Mouse (Mus musculus): ENCODE measurements around the gene A4gnt. TPM values are rescaled to one million over a fixed set of nuclear protein-coding genes. Genes with fewer than 3 reads are reported as not detected.
"Not testable (repeated sequence)": the region's sequence is repeated elsewhere in the genome, so short reads cannot be mapped to it uniquely, and the experiment has no call there.

A4gnt gene
- polyA plus RNA-seq, 1 experiment from 2014 or later = not detected

- WGBS = 93% methylated on average over 6 of the region's 6 CpGs
- H3K36me3 ChIP-seq (ENCODE audit: control insufficient read depth, insufficient read depth); H3K4me1 ChIP-seq (replicated peaks; ENCODE audit: control insufficient read depth, insufficient read depth, low read length); H3K4me3 ChIP-seq (replicated peaks; ENCODE audit: low read length); H3K9ac ChIP-seq (replicated peaks; ENCODE audit: low read depth, low read length); ATAC-seq; H3K27me3 ChIP-seq (replicated peaks; ENCODE audit: control insufficient read depth, insufficient read depth, low read length); H3K9me3 ChIP-seq (ENCODE audit: control insufficient read depth, low read length); H3K4me2 ChIP-seq (ENCODE audit: low read length); H3K27ac ChIP-seq (ENCODE audit: low read length): not testable (repeated sequence)
These were observed 13.2 kb upstream of the A4gnt start for GRCm38 (mm10) chr9:99599127-99599526.

GRCm38 (mm10) chr9:99603566-99603965, 8.7 kb upstream of the A4gnt start:
- no peak for ATAC-seq
- no peak overlapping the region for H3K4me3 ChIP-seq (replicated peaks; ENCODE audit: low read length)

DNA sequence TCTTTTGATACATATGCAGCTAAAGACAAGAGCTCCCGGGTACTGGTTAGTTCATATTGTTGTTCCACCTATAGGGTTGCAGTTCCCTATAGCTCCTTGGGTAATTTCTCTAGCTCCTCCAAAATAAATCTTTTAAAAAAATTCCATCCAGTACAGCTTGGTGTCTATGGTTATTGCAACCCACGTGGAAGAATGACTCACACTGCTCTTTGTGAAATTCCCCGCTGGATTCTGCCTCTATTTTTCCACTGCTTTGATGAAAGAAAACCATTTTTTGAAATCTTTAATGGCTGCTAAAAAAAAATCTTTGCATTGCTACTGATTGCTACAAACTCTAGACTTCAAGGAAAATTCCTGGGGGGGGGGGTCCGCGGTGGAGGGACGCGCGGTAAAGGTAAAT, 7.4 kb downstream of the A4gnt start:
- Histone ChIP-seq H3K27ac (ENCODE audit: low read length) (no peak overlapping the region), H3K9ac (replicated peaks; ENCODE audit: low read depth, low read length) (no peak overlapping the region), H3K4me3 (replicated peaks; ENCODE audit: low read length) (no peak overlapping the region), H3K27me3 (replicated peaks; ENCODE audit: control insufficient read depth, insufficient read depth, low read length) (no peaks in the 10 kb centered on the region), H3K36me3 (ENCODE audit: control insufficient read depth, insufficient read depth) (no peaks in the 10 kb centered on the region), H3K4me1 (replicated peaks; ENCODE audit: control insufficient read depth, insufficient read depth, low read length) (no peaks in the 10 kb centered on the region), H3K4me2 (ENCODE audit: low read length) (no peak overlapping the region), H3K9me3 (ENCODE audit: control insufficient read depth, low read length) (no peaks in the 10 kb centered on the region)
- no peak for ATAC-seq
- WGBS = 93% methylated on average over 7 of the region's 8 CpGs

More at GRCm38 (mm10) chr9:99603566-99603965, 8.7 kb upstream of the A4gnt start:
- H3K27me3 ChIP-seq (replicated peaks; ENCODE audit: control insufficient read depth, insufficient read depth, low read length) = no peaks in the 10 kb centered on the region
- no peak overlapping the region for H3K27ac ChIP-seq (ENCODE audit: low read length)
- no peaks in the 10 kb centered on the region for H3K36me3 ChIP-seq (ENCODE audit: control insufficient read depth, insufficient read depth)
- H3K4me1 ChIP-seq (replicated peaks; ENCODE audit: control insufficient read depth, insufficient read depth, low read length) = no peaks in the 10 kb centered on the region
- H3K4me2 ChIP-seq (ENCODE audit: low read length) = no peak overlapping the region
- no peaks in the 10 kb centered on the region for H3K9me3 ChIP-seq (ENCODE audit: control insufficient read depth, low read length)
- WGBS = 73% methylated on average over 2 of the region's 2 CpGs
- no peak overlapping the region for H3K9ac ChIP-seq (replicated peaks; ENCODE audit: low read depth, low read length)

- Histone ChIP-seq H3K4me2 (ENCODE audit: low read length) (no peak overlapping the region), H3K4me3 (replicated peaks; ENCODE audit: low read length) (no peak overlapping the region), H3K27ac (ENCODE audit: low read length) (no peak overlapping the region), H3K9ac (replicated peaks; ENCODE audit: low read depth, low read length) (no peak overlapping the region), H3K4me1 (replicated peaks; ENCODE audit: control insufficient read depth, insufficient read depth, low read length) (no peaks in the 10 kb centered on the region), H3K36me3 (ENCODE audit: control insufficient read depth, insufficient read depth) (no peaks in the 10 kb centered on the region), H3K27me3 (replicated peaks; ENCODE audit: control insufficient read depth, insufficient read depth, low read length) (no peaks in the 10 kb centered on the region), H3K9me3 (ENCODE audit: control insufficient read depth, low read length) (no peaks in the 10 kb centered on the region)
- ATAC-seq = no peak
- 92% methylated on average over 11 of the region's 11 CpGs for WGBS
These were observed 7.9 kb downstream of the A4gnt start for GRCm38 (mm10) chr9:99620196-99620595.

GRCm38 (mm10) chr9:99622034-99622433, 9.7 kb downstream of the A4gnt start:
- H3K27ac ChIP-seq (ENCODE audit: low read length) = no peak overlapping the region
- 90% methylated on average over 1 of the region's 1 CpGs for WGBS

GRCm38 (mm10) chr9:99622966-99623365, 10.7 kb downstream of the A4gnt start:
- Histone ChIP-seq H3K4me2 (ENCODE audit: low read length) (no peak overlapping the region), H3K27me3 (replicated peaks; ENCODE audit: control insufficient read depth, insufficient read depth, low read length) (no peaks in the 10 kb centered on the region), H3K27ac (ENCODE audit: low read length) (no peak overlapping the region), H3K9ac (replicated peaks; ENCODE audit: low read depth, low read length) (no peak overlapping the region), H3K4me3 (replicated peaks; ENCODE audit: low read length) (no peak overlapping the region), H3K9me3 (ENCODE audit: control insufficient read depth, low read length) (no peaks in the 10 kb centered on the region), H3K4me1 (replicated peaks; ENCODE audit: control insufficient read depth, insufficient read depth, low read length) (no peaks in the 10 kb centered on the region), H3K36me3 (ENCODE audit: control insufficient read depth, insufficient read depth) (no peaks in the 10 kb centered on the region)
- no peak for ATAC-seq
- WGBS = 44% methylated on average over 2 of the region's 2 CpGs

More at GRCm38 (mm10) chr9:99622034-99622433, 9.7 kb downstream of the A4gnt start:
- ATAC-seq = no peak
- no peak overlapping the region for H3K4me2 ChIP-seq (ENCODE audit: low read length)
- no peaks in the 10 kb centered on the region for H3K9me3 ChIP-seq (ENCODE audit: control insufficient read depth, low read length)
- no peaks in the 10 kb centered on the region for H3K4me1 ChIP-seq (replicated peaks; ENCODE audit: control insufficient read depth, insufficient read depth, low read length)
- no peaks in the 10 kb centered on the region for H3K27me3 ChIP-seq (replicated peaks; ENCODE audit: control insufficient read depth, insufficient read depth, low read length)
- no peaks in the 10 kb centered on the region for H3K36me3 ChIP-seq (ENCODE audit: control insufficient read depth, insufficient read depth)
- no peak overlapping the region for H3K9ac ChIP-seq (replicated peaks; ENCODE audit: low read depth, low read length)
- H3K4me3 ChIP-seq (replicated peaks; ENCODE audit: low read length) = no peak overlapping the region

DNA sequence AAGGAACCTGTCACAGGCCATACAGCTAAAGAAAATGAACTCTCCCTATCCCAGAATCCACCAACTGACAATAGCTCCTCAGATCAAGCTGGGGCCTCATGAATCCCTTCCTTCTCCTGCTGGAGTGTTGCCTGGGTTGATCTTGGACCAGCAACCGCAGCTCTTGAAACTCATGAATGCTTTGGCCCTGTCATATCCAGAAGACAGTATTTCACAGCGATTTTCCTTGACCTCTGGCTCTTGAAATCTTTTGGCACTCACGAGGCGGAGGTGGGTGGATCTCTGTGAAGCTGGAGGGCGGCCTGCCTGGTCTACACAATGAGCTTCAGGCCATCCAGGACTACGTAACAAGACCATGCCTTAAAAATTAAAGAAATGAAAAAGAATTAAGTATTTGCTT, 11.8 kb downstream of the A4gnt start:
- Histone ChIP-seq H3K4me3 (replicated peaks; ENCODE audit: low read length) (no peak overlapping the region), H3K4me1 (replicated peaks; ENCODE audit: control insufficient read depth, insufficient read depth, low read length) (peaks cover 6% of the 10 kb centered on the region), H3K27ac (ENCODE audit: low read length) (no peak overlapping the region), H3K9ac (replicated peaks; ENCODE audit: low read depth, low read length) (no peak overlapping the region), H3K27me3 (replicated peaks; ENCODE audit: control insufficient read depth, insufficient read depth, low read length) (no peaks in the 10 kb centered on the region), H3K9me3 (ENCODE audit: control insufficient read depth, low read length) (no peaks in the 10 kb centered on the region), H3K36me3 (ENCODE audit: control insufficient read depth, insufficient read depth) (no peaks in the 10 kb centered on the region), H3K4me2 (ENCODE audit: low read length) (no peak overlapping the region)
- no peak for ATAC-seq
- WGBS = 76% methylated on average over 6 of the region's 6 CpGs

- Histone ChIP-seq H3K9ac (replicated peaks; ENCODE audit: low read depth, low read length) (no peak overlapping the region; the same call in 1 of the 2 replicates), H3K4me1 (replicated peaks; ENCODE audit: control insufficient read depth, insufficient read depth, low read length) (peaks cover 31% of the 10 kb centered on the region), H3K4me3 (replicated peaks; ENCODE audit: low read length) (no peak overlapping the region), H3K27me3 (replicated peaks; ENCODE audit: control insufficient read depth, insufficient read depth, low read length) (no peaks in the 10 kb centered on the region), H3K36me3 (ENCODE audit: control insufficient read depth, insufficient read depth) (no peaks in the 10 kb centered on the region), H3K27ac (ENCODE audit: low read length) (no peak overlapping the region), H3K4me2 (ENCODE audit: low read length) (peak overlapping the region; percentile 81), H3K9me3 (ENCODE audit: control insufficient read depth, low read length) (no peaks in the 10 kb centered on the region)
- 56% methylated on average over 4 of the region's 4 CpGs for WGBS
- ATAC-seq = no peak
These were observed 16.3 kb downstream of the A4gnt start for GRCm38 (mm10) chr9:99628581-99628980.

- Histone ChIP-seq H3K4me3 (replicated peaks; ENCODE audit: low read length) (peak within 1 kb of the TSS; percentile 80), H3K9me3 (ENCODE audit: control insufficient read depth, low read length) (no peaks in the 10 kb centered on the region), H3K27ac (ENCODE audit: low read length) (peak within 1 kb of the TSS; percentile 84), H3K4me2 (ENCODE audit: low read length) (peak within 1 kb of the TSS; percentile 81), H3K27me3 (replicated peaks; ENCODE audit: control insufficient read depth, insufficient read depth, low read length) (no peaks in the 10 kb centered on the region), H3K36me3 (ENCODE audit: control insufficient read depth, insufficient read depth) (no peaks in the 10 kb centered on the region), H3K9ac (replicated peaks; ENCODE audit: low read depth, low read length) (peak within 1 kb of the TSS; percentile 83), H3K4me1 (replicated peaks; ENCODE audit: control insufficient read depth, insufficient read depth, low read length) (peaks cover 31% of the 10 kb centered on the region)
- 0% methylated on average over 44 of the region's 44 CpGs for WGBS
- peak; percentile 95 for ATAC-seq
These were observed 17.1 kb downstream of the A4gnt start, which contains the start of gene Dzip1l for GRCm38 (mm10) chr9:99629281-99630011. TSS of gene Dzip1l (plus strand) at chr9:99629496.

Measured in forebrain, embryonic 16.5 days (tissue).